Mouse (Mus musculus) myocyte (in vitro differentiated cells): ENCODE results near the gene Hus1b. TPM values are rescaled to one million over a fixed set of nuclear protein-coding genes. Genes with fewer than 3 reads are reported as not detected.

Source experiments
- H3K27me3 ChIP-seq: one replicate; pipeline ENCODE4 v1.6.1; 2011; ENCODE audit not compliant: control insufficient read depth, insufficient read depth, insufficient read length
- H3K36me3 ChIP-seq: one replicate; pipeline ENCODE4 v1.6.1; 2011; ENCODE audit not compliant: control insufficient read depth, insufficient read depth
- H3K4me2 ChIP-seq: one replicate; pipeline ENCODE4 v1.6.1; 2011; ENCODE audit warnings: low read depth, control low read depth
- H3K4me3 ChIP-seq: one replicate; pipeline ENCODE4 v1.5.1; 2011; ENCODE audit warnings: mild to moderate bottlenecking, control low read depth, moderate library complexity
- H3K79me2 ChIP-seq: one replicate; pipeline ENCODE4 v1.6.1; 2011; ENCODE audit not compliant: control insufficient read depth, insufficient read depth
- H3ac ChIP-seq: one replicate; pipeline ENCODE4 v1.6.1; 2011; ENCODE audit not compliant: control insufficient read depth, insufficient read length
- CEBPB ChIP-seq: IDR thresholded peaks from 2 replicates; pipeline ENCODE4 v1.6.1; 2011; ENCODE audit warnings: mild to moderate bottlenecking, moderate library complexity; ENCODE audit not compliant: poor library complexity, insufficient read depth, severe bottlenecking
- E2F4 ChIP-seq: IDR thresholded peaks from one replicate; pipeline ENCODE4 v1.6.1; 2011; ENCODE audit warnings: mild to moderate bottlenecking, control low read depth, moderate library complexity; ENCODE audit not compliant: insufficient read depth
- MAX ChIP-seq: IDR thresholded peaks from one replicate; pipeline ENCODE4 v1.6.1; 2011; ENCODE audit warnings: low read depth, mild to moderate bottlenecking, control low read depth
- MYOD1 ChIP-seq, 3 experiments: IDR thresholded peaks; one replicate each; pipeline ENCODE4 v1.6.1; 2011; ENCODE audit warnings: control low read depth in 2 of 3, low read depth in 2 of 3, mild to moderate bottlenecking in 2 of 3, moderate library complexity in 1 of 3; ENCODE audit not compliant: insufficient read length in 2 of 3, control insufficient read depth in 1 of 3
- MYOG ChIP-seq, 3 experiments: IDR thresholded peaks; one replicate each; pipeline ENCODE4 v1.6.1; 2011; ENCODE audit warnings: control low read depth in 2 of 3, low read depth in 2 of 3, mild to moderate bottlenecking in 2 of 3; ENCODE audit not compliant: insufficient read length in 2 of 3, control insufficient read depth in 1 of 3, insufficient read depth in 1 of 3
- POLR2A ChIP-seq: IDR thresholded peaks from one replicate; pipeline ENCODE4 v1.6.1; 2011; ENCODE audit warnings: low read depth, mild to moderate bottlenecking, control low read depth, moderate library complexity; ENCODE audit not compliant: insufficient read length
- POLR2AphosphoS2 ChIP-seq: IDR thresholded peaks from one replicate; pipeline ENCODE4 v1.6.1; 2011; ENCODE audit warnings: low read depth, control low read depth; ENCODE audit not compliant: insufficient read length
- REST ChIP-seq: IDR thresholded peaks from one replicate; pipeline ENCODE4 v1.6.1; 2011; ENCODE audit warnings: mild to moderate bottlenecking, control low read depth, moderate library complexity; ENCODE audit not compliant: insufficient read depth, insufficient read length
- SRF ChIP-seq: IDR thresholded peaks from one replicate; pipeline ENCODE4 v1.6.1; 2011; ENCODE audit warnings: low read depth; ENCODE audit not compliant: control insufficient read depth, insufficient read length
- TCF12 ChIP-seq: IDR thresholded peaks from one replicate; pipeline ENCODE4 v1.6.1; 2011; ENCODE audit warnings: mild to moderate bottlenecking, control low read depth; ENCODE audit not compliant: poor library complexity, insufficient read depth, severe bottlenecking
- TCF3 ChIP-seq: IDR thresholded peaks from one replicate; pipeline ENCODE4 v1.6.1; 2011; ENCODE audit warnings: low read depth, control low read depth; ENCODE audit not compliant: insufficient read length
- USF1 ChIP-seq: IDR thresholded peaks from one replicate; pipeline ENCODE4 v1.6.1; 2011; ENCODE audit warnings: low read depth, mild to moderate bottlenecking, control low read depth, moderate library complexity
- polyA plus RNA-seq: library from polyadenylated mRNA; unstranded; fragments of >200 nt; fragmentation: generic; extraction: Trizol; gene quantifications from one replicate; pipeline ENCODE4 v1.2.1, GENCODE M21; 2012; ENCODE audit warnings: missing spikeins

Gene Hus1b
- polyA plus RNA-seq, 1 experiment = not detected

DNA sequence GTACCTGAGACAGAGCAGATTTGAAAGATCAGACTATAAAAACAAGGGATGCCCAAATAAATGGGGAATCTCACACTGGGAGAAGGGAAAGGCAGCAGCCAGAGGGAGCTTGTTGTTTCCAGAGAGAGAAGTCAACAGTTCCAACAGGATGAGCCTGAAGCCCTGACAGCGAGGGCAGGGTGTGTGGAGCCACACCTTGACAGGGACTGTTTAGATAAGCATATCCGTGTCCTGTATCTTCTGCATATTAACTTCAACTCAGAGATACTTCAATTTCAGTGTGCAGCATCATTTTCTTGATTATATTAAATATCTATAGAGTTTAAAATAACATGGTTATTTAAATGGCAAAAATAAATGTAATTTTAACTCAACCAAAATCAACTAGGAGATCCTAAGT, 13.2 kb upstream of the Hus1b start:
- peaks cover 19% of the 10 kb centered on the region for H3K79me2 ChIP-seq
- TF ChIP-seq REST (no peak), E2F4 (no peak), CEBPB (no peak), POLR2AphosphoS2 (no peak), TCF3 (no peak), MYOD1 (IDR thresholded peaks at IDR 0.05; ENCODE audit: control insufficient read depth in 1 of 3, insufficient read length in 2 of 3, low read depth in 2 of 3) (no peak), MYOG (IDR thresholded peaks at IDR 0.05; ENCODE audit: control insufficient read depth in 1 of 3, insufficient read depth in 1 of 3, insufficient read length in 2 of 3, low read depth in 2 of 3) (no peak), TCF12 (no peak), SRF (no peak)
- H3K4me3 ChIP-seq = no peak overlapping the region
- H3ac ChIP-seq = no peak overlapping the region
- no peak overlapping the region for H3K4me2 ChIP-seq
- H3K27me3 ChIP-seq = no peaks in the 10 kb centered on the region
- peaks cover 19% of the 10 kb centered on the region for H3K36me3 ChIP-seq

DNA sequence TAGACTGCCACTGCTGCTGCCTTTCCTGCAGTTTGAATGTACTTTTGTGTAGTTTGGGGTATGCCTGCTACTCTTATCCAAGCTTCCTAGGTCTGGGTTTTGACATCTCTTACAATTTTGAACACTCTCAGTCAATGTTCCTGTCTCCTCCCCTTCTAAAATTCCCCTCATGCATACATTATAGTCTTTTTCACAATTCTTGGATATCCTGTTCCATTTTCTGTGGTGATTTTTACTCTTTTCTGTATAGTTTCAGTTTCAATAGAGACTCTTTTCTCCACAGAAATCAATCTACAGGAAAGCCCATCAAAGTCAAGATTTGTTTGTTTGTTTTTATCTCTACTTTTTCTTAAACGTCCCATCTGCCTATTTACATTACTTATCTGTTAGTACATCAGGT, 6.0 kb upstream of the Hus1b start:
- Histone ChIP-seq H3ac (no peak overlapping the region), H3K4me3 (no peak overlapping the region), H3K36me3 (peaks cover 3% of the 10 kb centered on the region), H3K27me3 (no peaks in the 10 kb centered on the region), H3K79me2 (peaks cover 8% of the 10 kb centered on the region), H3K4me2 (no peak overlapping the region)
- TF ChIP-seq USF1 = no peak
- TF ChIP-seq SRF = no peak
- no peak for TF ChIP-seq MYOG (IDR thresholded peaks at IDR 0.05; ENCODE audit: control insufficient read depth in 1 of 3, insufficient read depth in 1 of 3, insufficient read length in 2 of 3, low read depth in 2 of 3)
- TF ChIP-seq MAX = no peak
- TF ChIP-seq E2F4 = no peak
- no peak for TF ChIP-seq POLR2A
- TF ChIP-seq TCF3 = no peak
- no peak for TF ChIP-seq REST
- no peak for TF ChIP-seq TCF12
- no peak for TF ChIP-seq MYOD1 (IDR thresholded peaks at IDR 0.05; ENCODE audit: control insufficient read depth in 1 of 3, insufficient read length in 2 of 3, low read depth in 2 of 3)
- TF ChIP-seq CEBPB = no peak
- TF ChIP-seq POLR2AphosphoS2 = no peak

DNA sequence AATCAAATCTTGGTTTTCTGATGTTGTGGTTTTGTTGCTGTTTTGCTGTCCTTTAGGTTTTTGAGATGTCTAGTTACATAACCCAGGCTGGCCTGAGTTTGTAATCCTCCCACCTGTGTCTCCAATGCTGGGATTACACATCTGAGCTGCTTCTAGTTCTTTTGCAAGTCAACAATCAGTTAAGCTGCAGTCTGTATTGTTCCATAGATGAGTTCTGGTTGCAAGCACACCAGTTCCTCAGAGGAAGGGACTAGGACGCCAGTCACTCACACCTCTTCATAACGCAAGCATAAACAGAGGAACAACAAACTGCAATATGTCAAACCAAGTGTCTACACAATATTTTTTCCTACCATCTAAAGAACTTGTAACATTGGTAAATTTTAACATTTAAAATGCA, 4.5 kb upstream of the Hus1b start:
- H3K36me3 ChIP-seq = peaks cover 3% of the 10 kb centered on the region
- no peaks in the 10 kb centered on the region for H3K27me3 ChIP-seq
- TF ChIP-seq REST (no peak), MYOD1 (IDR thresholded peaks at IDR 0.05; ENCODE audit: control insufficient read depth in 1 of 3, insufficient read length in 2 of 3, low read depth in 2 of 3) (no peak), TCF3 (no peak), MAX (no peak), USF1 (no peak), TCF12 (no peak), SRF (no peak)
- no peak overlapping the region for H3ac ChIP-seq
- no peak overlapping the region for H3K4me2 ChIP-seq
- H3K79me2 ChIP-seq = peaks cover 8% of the 10 kb centered on the region
- H3K4me3 ChIP-seq = no peak overlapping the region

DNA sequence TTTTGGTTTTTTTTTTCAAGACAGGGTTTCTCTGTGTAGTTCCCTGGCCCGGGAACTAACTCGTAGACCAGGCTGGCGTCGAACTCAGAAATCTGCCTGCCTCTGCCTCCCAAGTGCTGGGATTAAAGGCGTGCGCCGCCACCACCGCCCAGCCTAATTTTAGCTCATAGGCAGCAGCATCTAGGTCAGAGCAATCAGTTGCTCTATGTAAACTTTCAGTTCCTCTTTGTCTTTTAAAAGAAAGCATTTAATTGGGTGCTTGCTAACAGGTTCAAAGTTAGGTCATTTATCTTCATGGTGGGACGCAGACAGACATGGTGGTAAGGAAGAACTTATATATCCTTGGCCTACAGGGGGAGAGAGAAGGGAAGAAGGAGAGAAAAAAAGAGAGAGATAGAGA, 1.6 kb upstream of the Hus1b start:
- Histone ChIP-seq H3K27me3 (no peaks in the 10 kb centered on the region), H3K36me3 (no peaks in the 10 kb centered on the region), H3K79me2 (peaks cover 9% of the 10 kb centered on the region), H3K4me3 (no peak overlapping the region), H3ac (no peak overlapping the region), H3K4me2 (no peak overlapping the region)
- TF ChIP-seq MAX = no peak
- no peak for TF ChIP-seq E2F4
- TF ChIP-seq POLR2A = no peak
- no peak for TF ChIP-seq REST
- TF ChIP-seq SRF = no peak
- no peak for TF ChIP-seq TCF12
- TF ChIP-seq TCF3 = no peak
- TF ChIP-seq USF1 = no peak
- TF ChIP-seq CEBPB = no peak
- no peak for TF ChIP-seq MYOD1 (IDR thresholded peaks at IDR 0.05; ENCODE audit: control insufficient read depth in 1 of 3, insufficient read length in 2 of 3, low read depth in 2 of 3)
- TF ChIP-seq MYOG (IDR thresholded peaks at IDR 0.05; ENCODE audit: control insufficient read depth in 1 of 3, insufficient read depth in 1 of 3, insufficient read length in 2 of 3, low read depth in 2 of 3) = no peak
- TF ChIP-seq POLR2AphosphoS2 = no peak

DNA sequence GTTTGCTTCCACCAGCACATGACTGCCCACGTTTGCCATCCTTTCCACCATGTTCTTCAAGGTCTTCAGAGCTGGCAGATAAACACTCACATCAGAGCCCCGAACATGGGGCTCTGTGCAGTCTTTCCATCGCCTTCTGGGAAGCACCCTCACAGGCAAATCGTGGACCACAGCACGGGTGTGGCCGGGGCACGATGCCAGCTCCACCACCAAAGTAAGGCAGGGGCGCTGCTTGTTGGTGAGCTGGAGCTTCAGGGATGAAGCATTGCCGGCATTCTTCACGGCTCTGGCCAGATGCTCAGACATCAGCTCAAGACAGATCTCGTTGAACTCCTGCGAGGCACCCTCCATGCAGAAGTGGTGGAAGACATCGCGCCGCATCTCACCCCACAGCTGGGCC, 430 bp downstream of the Hus1b start:
- Histone ChIP-seq H3K27me3 (no peaks in the 10 kb centered on the region), H3K4me3 (no peak overlapping the region), H3K36me3 (no peaks in the 10 kb centered on the region), H3ac (no peak overlapping the region), H3K4me2 (no peak overlapping the region), H3K79me2 (peaks cover 11% of the 10 kb centered on the region)
- TF ChIP-seq MYOG (IDR thresholded peaks at IDR 0.05; ENCODE audit: control insufficient read depth in 1 of 3, insufficient read depth in 1 of 3, insufficient read length in 2 of 3, low read depth in 2 of 3) (peak in 1 of 3 experiments; percentile 2), TCF12 (no peak)
